Mouse (Mus musculus) thymus, adult 2 months (tissue): ENCODE results near the gene Rtp4.

Experiments used
- CTCF ChIP-seq: fragments of 200-500 bp; IDR thresholded peaks from 2 replicates; pipeline ENCODE4 v1.5.1; 2012; ENCODE audit warnings: mild to moderate bottlenecking, control low read depth, low read length, moderate library complexity, borderline replicate concordance; ENCODE audit not compliant: control insufficient read depth, poor library complexity, insufficient read depth; ENCODE audit errors: extremely low read depth
- POLR2A ChIP-seq: fragments of 200-500 bp; IDR thresholded peaks from 2 replicates; pipeline ENCODE4 v1.6.1; 2012; ENCODE audit warnings: mild to moderate bottlenecking, low read length, control low read depth, moderate library complexity; ENCODE audit not compliant: control insufficient read depth, poor library complexity, insufficient read depth; ENCODE audit errors: extremely low read depth

DNA sequence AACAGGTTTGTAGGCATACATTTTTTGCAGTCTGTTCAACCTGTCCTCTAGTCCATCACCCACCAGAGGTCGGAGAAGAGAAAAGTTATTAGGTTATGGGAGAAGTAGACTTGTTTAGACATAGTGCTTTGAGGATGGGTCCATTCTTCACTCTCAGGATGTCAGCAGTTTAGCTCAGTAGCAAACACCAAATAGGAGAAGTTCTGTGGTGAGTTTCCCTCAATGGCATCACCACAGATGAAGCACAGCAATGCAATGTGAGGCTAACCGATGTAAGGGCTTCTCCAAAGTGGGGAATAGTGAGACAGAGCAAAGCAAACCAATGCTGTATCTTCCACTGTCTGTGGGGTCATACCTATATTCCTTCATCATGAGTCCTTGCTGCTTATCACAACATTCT is 37.6 kb downstream of the Rtp4 start:
- no peak for TF ChIP-seq POLR2A
- no peak for TF ChIP-seq CTCF
